Mouse (Mus musculus): ENCODE results near the gene Dffa. TPM values are rescaled to one million over a fixed set of nuclear protein-coding genes. Genes with fewer than 3 reads are reported as not detected.

Gene Dffa
- total RNA-seq, 1 experiment = 15.2 TPM

DNA sequence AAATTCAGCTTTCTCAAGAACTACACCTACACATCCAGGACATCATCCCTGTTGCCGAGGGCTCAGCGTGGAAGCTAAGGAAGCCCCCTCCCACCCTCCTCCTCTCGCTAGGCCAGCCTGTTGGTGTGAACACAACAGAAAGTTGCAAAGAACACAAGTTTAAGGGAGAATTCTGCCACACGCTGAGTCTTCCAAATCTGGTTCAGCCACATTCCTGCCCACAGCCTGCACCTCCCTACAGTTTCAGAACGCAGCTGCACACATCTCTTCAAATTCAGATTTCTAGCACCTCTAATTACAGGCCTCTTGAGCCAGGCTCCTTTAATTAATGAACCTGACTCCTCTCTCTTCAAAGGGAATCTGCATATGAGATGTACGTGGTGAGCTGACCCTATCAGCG is 45.6 kb upstream of the Dffa start:
- Histone ChIP-seq H3K36me3 (ENCODE audit: control insufficient read depth, insufficient read depth, low read length, poor library complexity, severe bottlenecking) (no peaks in the 10 kb centered on the region), H3K4me1 (ENCODE audit: control insufficient read depth in 2 of 2, insufficient read depth in 2 of 2, low read length in 2 of 2, poor library complexity in 1 of 2) (peaks cover 8 to 36% of the 10 kb centered on the region in 2 experiments; a peak in 3 of 4 replicates), H3K9me3 (ENCODE audit: control insufficient read depth, insufficient read depth, low read depth, low read length) (no peaks in the 10 kb centered on the region), H3K4me3 (ENCODE audit: insufficient read depth in 1 of 2, low read depth in 1 of 2, low read length in 2 of 2, poor library complexity in 1 of 2, severe bottlenecking in 1 of 2) (no peak overlapping the region; a peak in 1 of 4 replicates), H3K27ac (ENCODE audit: insufficient read depth, low read depth, low read length, poor library complexity, severe bottlenecking) (peak overlapping the region; percentile 56), H3K9ac (ENCODE audit: insufficient read depth, low read depth, low read length, poor library complexity, severe bottlenecking) (0 out of 2 replicates have a peak overlapping the region, but pooled peaks have one; percentile 14)
- TF ChIP-seq HCFC1 (IDR thresholded peaks at IDR 0.05; ENCODE audit: borderline replicate concordance, insufficient read depth, low read length) = no peak
- no peak for TF ChIP-seq CHD2 (IDR thresholded peaks at IDR 0.05; ENCODE audit: low read depth, low read length)
- no peak for TF ChIP-seq MAFK (IDR thresholded peaks at IDR 0.05; ENCODE audit: insufficient read depth, low read depth, low read length)
- TF ChIP-seq ZNF384 (IDR thresholded peaks at IDR 0.05; ENCODE audit: low read depth, low read length) = no peak
- TF ChIP-seq ZC3H11A (IDR thresholded peaks at IDR 0.05; ENCODE audit: borderline replicate concordance, low read depth, low read length) = no peak
- DNase-seq (ENCODE audit: low read depth, low spot score) = no peak
- in situ Hi-C loops (cut with MboI; ENCODE audit: low sequenced_read_pairs in 2 of 2, unreplicated experiment in 2 of 2) = no loop called here

GRCm38 (mm10) chr4:149059713-149060112 is 44.2 kb upstream of the Dffa start:
- H3K4me1 ChIP-seq (ENCODE audit: control insufficient read depth in 2 of 2, insufficient read depth in 2 of 2, low read length in 2 of 2, poor library complexity in 1 of 2) = peaks cover 8 to 38% of the 10 kb centered on the region in 2 experiments; a peak in 3 of 4 replicates
- H3K36me3 ChIP-seq (ENCODE audit: control insufficient read depth, insufficient read depth, low read length, poor library complexity, severe bottlenecking) = peaks cover 4% of the 10 kb centered on the region; the same call in 1 of the 2 replicates
- in situ Hi-C loops (cut with MboI; ENCODE audit: low sequenced_read_pairs in 2 of 2, unreplicated experiment in 2 of 2) = no loop called here
- DNase-seq (ENCODE audit: low read depth, low spot score) = no peak
- H3K9me3 ChIP-seq (ENCODE audit: control insufficient read depth, insufficient read depth, low read depth, low read length) = no peaks in the 10 kb centered on the region
- no peak overlapping the region for H3K27ac ChIP-seq (ENCODE audit: insufficient read depth, low read depth, low read length, poor library complexity, severe bottlenecking)
- H3K4me3 ChIP-seq (ENCODE audit: insufficient read depth in 1 of 2, low read depth in 1 of 2, low read length in 2 of 2, poor library complexity in 1 of 2, severe bottlenecking in 1 of 2) = no peak overlapping the region
- no peak overlapping the region for H3K9ac ChIP-seq (ENCODE audit: insufficient read depth, low read depth, low read length, poor library complexity, severe bottlenecking)
- TF ChIP-seq MAFK (IDR thresholded peaks at IDR 0.05; ENCODE audit: insufficient read depth, low read depth, low read length) (no peak), HCFC1 (IDR thresholded peaks at IDR 0.05; ENCODE audit: borderline replicate concordance, insufficient read depth, low read length) (no peak), ZNF384 (IDR thresholded peaks at IDR 0.05; ENCODE audit: low read depth, low read length) (no peak), CHD2 (IDR thresholded peaks at IDR 0.05; ENCODE audit: low read depth, low read length) (no peak), ZC3H11A (IDR thresholded peaks at IDR 0.05; ENCODE audit: borderline replicate concordance, low read depth, low read length) (no peak)

- in situ Hi-C loops (cut with MboI; ENCODE audit: low sequenced_read_pairs in 2 of 2, unreplicated experiment in 2 of 2) = no loop called here
- H3K27ac ChIP-seq (ENCODE audit: insufficient read depth, low read depth, low read length, poor library complexity, severe bottlenecking) = no peak overlapping the region
- H3K4me1 ChIP-seq (ENCODE audit: control insufficient read depth in 2 of 2, insufficient read depth in 2 of 2, low read length in 2 of 2, poor library complexity in 1 of 2) = peaks cover 8 to 37% of the 10 kb centered on the region in 2 experiments; a peak in 3 of 4 replicates
- TF ChIP-seq MAFK (IDR thresholded peaks at IDR 0.05; ENCODE audit: insufficient read depth, low read depth, low read length) = no peak
- TF ChIP-seq HCFC1 (IDR thresholded peaks at IDR 0.05; ENCODE audit: borderline replicate concordance, insufficient read depth, low read length) = no peak
- TF ChIP-seq CHD2 (IDR thresholded peaks at IDR 0.05; ENCODE audit: low read depth, low read length) = no peak
- TF ChIP-seq ZC3H11A (IDR thresholded peaks at IDR 0.05; ENCODE audit: borderline replicate concordance, low read depth, low read length) = no peak
- TF ChIP-seq ZNF384 (IDR thresholded peaks at IDR 0.05; ENCODE audit: low read depth, low read length) = no peak
- peaks cover 4% of the 10 kb centered on the region; the same call in 1 of the 2 replicates for H3K36me3 ChIP-seq (ENCODE audit: control insufficient read depth, insufficient read depth, low read length, poor library complexity, severe bottlenecking)
- no peak overlapping the region for H3K9ac ChIP-seq (ENCODE audit: insufficient read depth, low read depth, low read length, poor library complexity, severe bottlenecking)
- no peaks in the 10 kb centered on the region for H3K9me3 ChIP-seq (ENCODE audit: control insufficient read depth, insufficient read depth, low read depth, low read length)
- no peak for DNase-seq (ENCODE audit: low read depth, low spot score)
- peak overlapping the region in 1 of 2 experiments; percentile 30; a peak in 1 of 4 replicates for H3K4me3 ChIP-seq (ENCODE audit: insufficient read depth in 1 of 2, low read depth in 1 of 2, low read length in 2 of 2, poor library complexity in 1 of 2, severe bottlenecking in 1 of 2)
Measured at GRCm38 (mm10) chr4:149060621-149061431, 43.1 kb upstream of the Dffa start.

GRCm38 (mm10) chr4:149061432-149061718 is 42.6 kb upstream of the Dffa start:
- no peak overlapping the region for H3K9ac ChIP-seq (ENCODE audit: insufficient read depth, low read depth, low read length, poor library complexity, severe bottlenecking)
- H3K36me3 ChIP-seq (ENCODE audit: control insufficient read depth, insufficient read depth, low read length, poor library complexity, severe bottlenecking) = peaks cover 4% of the 10 kb centered on the region; the same call in 1 of the 2 replicates
- TF ChIP-seq ZNF384 (IDR thresholded peaks at IDR 0.05; ENCODE audit: low read depth, low read length) (no peak), HCFC1 (IDR thresholded peaks at IDR 0.05; ENCODE audit: borderline replicate concordance, insufficient read depth, low read length) (no peak), CHD2 (IDR thresholded peaks at IDR 0.05; ENCODE audit: low read depth, low read length) (no peak), MAFK (IDR thresholded peaks at IDR 0.05; ENCODE audit: insufficient read depth, low read depth, low read length) (no peak), ZC3H11A (IDR thresholded peaks at IDR 0.05; ENCODE audit: borderline replicate concordance, low read depth, low read length) (no peak)
- H3K27ac ChIP-seq (ENCODE audit: insufficient read depth, low read depth, low read length, poor library complexity, severe bottlenecking) = no peak overlapping the region
- in situ Hi-C loops (cut with MboI; ENCODE audit: low sequenced_read_pairs in 2 of 2, unreplicated experiment in 2 of 2) = no loop called here
- DNase-seq (ENCODE audit: low read depth, low spot score) = no peak
- peaks cover 8 to 37% of the 10 kb centered on the region in 2 experiments; a peak in 3 of 4 replicates for H3K4me1 ChIP-seq (ENCODE audit: control insufficient read depth in 2 of 2, insufficient read depth in 2 of 2, low read length in 2 of 2, poor library complexity in 1 of 2)
- H3K4me3 ChIP-seq (ENCODE audit: insufficient read depth in 1 of 2, low read depth in 1 of 2, low read length in 2 of 2, poor library complexity in 1 of 2, severe bottlenecking in 1 of 2) = peak overlapping the region in 1 of 2 experiments; percentile 30; a peak in 1 of 4 replicates
- no peaks in the 10 kb centered on the region for H3K9me3 ChIP-seq (ENCODE audit: control insufficient read depth, insufficient read depth, low read depth, low read length)

Measured in ES-E14 (cell line).